Mouse (Mus musculus) G1E (cell line): ENCODE data around the gene Mrps18c.

ENCODE experiments used
- CTCF ChIP-seq: IDR thresholded peaks from 2 replicates; pipeline ENCODE4 v1.5.1; 2012; ENCODE audit warnings: low read depth, low read length, inconsistent platforms, mixed read lengths
- GATA1 ChIP-seq: IDR thresholded peaks from 2 replicates; pipeline ENCODE4 v1.6.1; 2012; ENCODE audit warnings: borderline replicate concordance, low read length, inconsistent platforms, mixed read lengths
- TAL1 ChIP-seq: conservative IDR thresholded peaks from 2 replicates; pipeline ENCODE4 v1.6.1; 2012; ENCODE audit warnings: low read depth, low read length, inconsistent platforms, mixed read lengths

GRCm38 (mm10) chr5:100766026-100766425 is 32.4 kb upstream of the Mrps18c start:
- no peak for TF ChIP-seq CTCF
- no peak for TF ChIP-seq TAL1
- no peak for TF ChIP-seq GATA1
